Mouse (Mus musculus) stomach, embryonic 16.5 days (tissue): Measurements from ENCODE around the gene 4930402H24Rik. TPM values are rescaled to one million over a fixed set of nuclear protein-coding genes. Genes with fewer than 3 reads are reported as not detected.

ENCODE experiments used
- ATAC-seq: fragments of 200-750 bp; cut with Nextera tagmentation; 2 replicates; pipeline ENCODE4 v1.8.0; 2017; ENCODE audit warnings: moderate number of reproducible peaks, moderate TSS enrichment; ENCODE audit not compliant: insufficient read depth, low FRiP score
- H3K27ac ChIP-seq: fragments of 300-500 bp; sonication (generic); 2 replicates; pipeline ENCODE4 v1.5.1; 2014; ENCODE audit warnings: low read length
- H3K27me3 ChIP-seq: fragments of 300-500 bp; sonication (generic); 2 replicates; pipeline ENCODE4 v1.6.1; 2014; ENCODE audit warnings: low read length, control low read depth, mixed read lengths; ENCODE audit not compliant: control insufficient read depth, insufficient read depth
- H3K36me3 ChIP-seq: fragments of 300-500 bp; sonication (generic); 2 replicates; pipeline ENCODE4 v1.6.1; 2014; ENCODE audit warnings: low read length; ENCODE audit not compliant: control insufficient read depth, insufficient read depth
- H3K4me1 ChIP-seq: fragments of 300-500 bp; sonication (generic); 2 replicates; pipeline ENCODE4 v1.6.1; 2014; ENCODE audit warnings: low read length, control low read depth, mixed read lengths; ENCODE audit not compliant: control insufficient read depth, insufficient read depth
- H3K4me2 ChIP-seq: fragments of 300-500 bp; sonication (generic); 2 replicates; pipeline ENCODE4 v1.6.1; 2014; ENCODE audit warnings: low read depth, low read length, mixed read lengths
- H3K4me3 ChIP-seq: fragments of 300-500 bp; sonication (generic); replicated peaks from 2 replicates; pipeline ENCODE4 v1.5.1; 2014; ENCODE audit warnings: mild to moderate bottlenecking, low read length
- H3K9ac ChIP-seq: fragments of 300-500 bp; sonication (generic); 2 replicates; pipeline ENCODE4 v1.6.1; 2014; ENCODE audit warnings: low read length
- H3K9me3 ChIP-seq: fragments of 300-500 bp; sonication (generic); replicated peaks from 2 replicates; pipeline ENCODE4 v1.6.1; 2016; ENCODE audit warnings: low read length, control low read depth; ENCODE audit not compliant: control insufficient read depth
- WGBS: fragments of 180-500 bp; shearing (Covaris S2); extraction: QIAGEN DNeasy Blood & Tissue Kit; methylation state at CpG from one replicate; pipeline ENCODE4 v1.1.7; 2014; 5-methylcytosine and 5-hydroxymethylcytosine counted together
- polyA plus RNA-seq: library from polyadenylated mRNA; unstranded; fragments of >200 nt; fragmentation: Nextera tagmentation; extraction: Ambion mirVana; gene quantifications from 2 replicates; pipeline ENCODE4 v1.2.1, GENCODE M21; 2015

4930402H24Rik gene
- polyA plus RNA-seq, 1 experiment from 2014 or later: 33.2 TPM

DNA sequence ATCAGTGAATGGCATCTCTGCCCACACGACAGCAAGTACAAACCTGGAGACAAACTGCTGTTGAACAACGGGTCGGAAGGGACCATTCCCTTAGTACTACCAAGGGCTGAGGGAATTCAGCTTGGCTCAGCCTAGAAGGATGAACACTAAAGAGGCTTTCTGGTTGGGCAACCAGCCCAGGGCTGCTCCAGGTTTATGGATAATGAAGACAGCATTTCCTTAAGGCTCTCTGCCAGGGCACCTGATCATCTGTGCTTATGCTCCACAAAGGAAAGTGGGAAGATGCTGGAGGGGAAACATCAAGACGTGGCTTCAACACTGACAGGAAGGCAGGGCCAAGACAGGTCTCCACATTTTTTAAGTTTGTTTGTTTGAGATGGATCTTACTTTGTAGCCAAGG, 181.8 kb downstream of the 4930402H24Rik start:
- Histone ChIP-seq H3K9me3 (no peaks in the 10 kb centered on the region), H3K4me3 (no peak overlapping the region), H3K27me3 (no peaks in the 10 kb centered on the region), H3K4me1 (no peaks in the 10 kb centered on the region), H3K9ac (no peak overlapping the region), H3K4me2 (no peak overlapping the region), H3K27ac (no peak overlapping the region), H3K36me3 (peaks cover 22% of the 10 kb centered on the region)
- 78% methylated on average over 4 of the region's 4 CpGs for WGBS
- no peak for ATAC-seq

DNA sequence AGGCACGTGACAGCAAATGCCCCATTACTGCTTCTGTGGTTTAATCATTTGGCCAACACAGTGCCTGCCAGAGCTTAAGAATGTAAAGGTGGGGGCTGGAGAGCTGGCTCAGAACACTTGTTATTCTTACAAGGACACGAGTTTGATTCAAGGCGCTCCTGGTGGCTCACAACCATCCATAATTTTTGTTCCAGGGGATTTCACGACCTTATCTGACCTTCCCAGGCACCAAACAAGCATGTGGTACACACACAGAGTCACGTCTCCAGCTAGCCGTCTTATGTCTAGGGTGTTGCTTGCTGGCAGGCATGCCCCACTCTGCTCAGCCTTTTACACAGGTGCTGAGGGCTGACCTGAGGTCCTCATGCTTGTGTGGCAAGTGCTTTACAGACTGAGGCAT, 188.3 kb downstream of the 4930402H24Rik start:
- Histone ChIP-seq H3K9ac (no peak overlapping the region), H3K9me3 (no peaks in the 10 kb centered on the region), H3K4me2 (no peak overlapping the region), H3K4me3 (no peak overlapping the region), H3K36me3 (peaks cover 12% of the 10 kb centered on the region; the same call in 1 of the 2 replicates), H3K4me1 (no peaks in the 10 kb centered on the region), H3K27me3 (no peaks in the 10 kb centered on the region), H3K27ac (no peak overlapping the region)
- WGBS: 68% methylated on average over 6 of the region's 6 CpGs
- no peak for ATAC-seq

DNA sequence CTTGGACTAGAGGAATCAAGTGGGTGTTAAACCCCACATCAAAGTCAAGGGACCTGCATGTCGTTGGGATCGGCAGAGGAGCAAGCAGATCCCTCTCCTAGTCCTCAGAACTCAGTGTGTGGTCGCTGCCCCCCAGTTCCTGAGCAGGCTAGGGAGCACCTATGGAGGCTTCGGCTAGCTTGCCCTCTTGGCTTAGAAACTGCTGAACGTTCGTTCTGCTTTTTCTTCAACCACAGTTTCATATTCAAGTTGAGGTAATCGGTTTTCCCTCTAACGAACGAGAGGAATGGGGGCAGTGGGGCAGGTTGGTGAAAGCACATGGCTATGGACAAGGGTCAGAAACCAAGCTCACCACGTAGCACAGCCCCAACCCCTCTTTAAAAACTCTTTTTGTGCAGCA, 199.1 kb downstream of the 4930402H24Rik start:
- no peak for ATAC-seq
- H3K9ac ChIP-seq: no peak overlapping the region

DNA sequence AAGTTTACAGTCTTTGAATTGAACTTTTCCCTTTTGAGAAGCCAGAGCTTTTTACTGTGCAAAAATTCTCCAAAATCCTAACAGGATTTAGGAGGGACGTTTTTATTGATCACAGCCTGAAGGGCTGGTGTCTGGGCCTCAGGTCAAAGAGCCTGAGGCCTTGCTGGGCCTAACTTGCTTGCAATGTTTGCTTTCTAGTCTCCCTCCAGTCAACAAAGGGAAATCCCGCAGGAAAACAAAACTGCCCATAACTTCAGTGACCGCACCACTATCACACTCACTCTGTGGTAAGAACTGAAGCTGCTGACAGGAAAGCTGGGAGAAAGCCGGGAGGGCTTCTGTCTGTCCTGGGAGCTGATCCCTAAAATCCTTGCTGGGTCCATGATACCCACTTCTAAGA, 199.6 kb downstream of the 4930402H24Rik start:
- Histone ChIP-seq H3K27ac (no peak overlapping the region), H3K4me2 (no peak overlapping the region), H3K9ac (no peak overlapping the region; the same call in 1 of the 2 replicates), H3K4me1 (peaks cover 5% of the 10 kb centered on the region; the same call in 1 of the 2 replicates), H3K9me3 (no peaks in the 10 kb centered on the region), H3K36me3 (peaks cover 9% of the 10 kb centered on the region; the same call in 1 of the 2 replicates), H3K27me3 (no peaks in the 10 kb centered on the region), H3K4me3 (no peak overlapping the region)
- WGBS: 62% methylated on average over 4 of the region's 4 CpGs
- ATAC-seq: no peak

More for the DNA sequence above, 199.1 kb downstream of the 4930402H24Rik start:
- 60% methylated on average over 10 of the region's 10 CpGs for WGBS
- H3K27me3 ChIP-seq: no peaks in the 10 kb centered on the region
- no peak overlapping the region for H3K27ac ChIP-seq
- H3K36me3 ChIP-seq: peaks cover 9% of the 10 kb centered on the region; the same call in 1 of the 2 replicates
- no peak overlapping the region for H3K4me3 ChIP-seq
- H3K4me1 ChIP-seq: peaks cover 5% of the 10 kb centered on the region; the same call in 1 of the 2 replicates
- no peak overlapping the region for H3K4me2 ChIP-seq
- no peaks in the 10 kb centered on the region for H3K9me3 ChIP-seq

DNA sequence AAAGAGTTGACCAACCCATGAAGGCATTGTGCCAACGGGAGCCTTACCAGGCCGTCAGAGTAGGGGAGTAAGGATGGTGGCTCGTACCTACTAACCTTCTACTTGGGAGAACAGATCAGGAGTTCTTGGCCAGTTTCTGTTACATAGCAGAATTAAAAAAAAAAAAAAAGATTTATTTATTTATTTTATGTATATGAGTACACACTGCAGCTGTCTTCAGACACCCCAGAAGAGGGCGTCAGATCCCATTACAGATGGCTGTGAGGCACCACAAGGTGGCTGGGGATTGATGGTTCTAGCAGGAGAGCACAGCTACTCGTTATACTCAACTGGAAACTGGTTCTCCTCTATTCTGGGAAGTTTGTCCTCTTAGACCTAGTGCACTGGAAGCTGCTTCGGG, 201.0 kb downstream of the 4930402H24Rik start:
- Histone ChIP-seq H3K27ac (no peak overlapping the region), H3K4me2 (no peak overlapping the region), H3K9me3 (no peaks in the 10 kb centered on the region), H3K4me1 (peaks cover 5% of the 10 kb centered on the region; the same call in 1 of the 2 replicates), H3K36me3 (peaks cover 9% of the 10 kb centered on the region; the same call in 1 of the 2 replicates), H3K27me3 (no peaks in the 10 kb centered on the region), H3K9ac (no peak overlapping the region), H3K4me3 (no peak overlapping the region)
- WGBS: 69% methylated on average over 6 of the region's 6 CpGs
- no peak for ATAC-seq

DNA sequence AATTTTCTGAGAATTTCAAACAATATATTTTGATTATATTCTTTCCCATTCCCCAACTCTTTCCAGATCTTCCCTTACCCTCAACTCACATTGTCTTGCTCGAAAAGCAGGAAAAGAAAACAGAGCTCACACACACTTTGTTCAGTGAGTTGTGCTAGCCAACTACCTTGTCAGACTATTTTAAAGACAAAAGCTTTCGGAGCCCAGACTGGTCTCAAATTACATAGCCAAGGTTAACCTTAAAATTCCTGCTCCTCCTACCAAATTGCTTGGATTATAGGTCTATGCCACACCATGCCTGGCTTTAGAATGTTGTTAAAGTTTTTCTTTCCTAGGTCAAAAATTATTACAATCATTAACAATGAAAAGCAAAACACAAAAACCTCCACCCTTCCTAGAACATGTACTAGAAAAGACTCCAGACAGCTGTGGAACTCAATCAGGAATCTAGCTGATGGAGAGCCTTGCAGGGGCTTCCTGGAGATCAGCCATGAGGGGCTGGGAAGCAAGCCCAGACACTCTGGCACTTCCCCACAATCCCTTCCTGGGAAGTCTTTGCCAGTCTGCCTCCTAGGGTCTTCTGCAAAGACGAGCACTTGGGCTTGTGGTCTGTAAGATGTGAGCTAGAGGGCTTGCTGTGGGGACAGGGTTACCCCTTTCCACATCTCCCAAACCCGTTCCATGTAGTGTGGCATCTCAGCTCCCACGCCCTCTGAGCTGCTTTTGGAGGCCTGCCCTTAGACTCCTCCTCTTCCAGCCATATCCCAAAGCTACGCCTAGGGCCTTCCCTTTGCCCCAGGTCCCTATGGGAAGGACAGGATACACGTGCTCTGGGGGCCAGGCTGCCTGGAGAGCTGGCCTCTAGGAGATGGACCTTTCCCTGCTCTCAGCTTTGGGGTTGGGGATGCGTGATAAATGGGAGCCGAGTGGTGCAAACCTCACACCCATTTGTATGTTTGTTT, 201.9 kb downstream of the 4930402H24Rik start:
- 57% methylated on average over 9 of the region's 9 CpGs for WGBS
- Histone ChIP-seq H3K4me3 (no peak overlapping the region), H3K9ac (no peak overlapping the region), H3K27me3 (no peaks in the 10 kb centered on the region), H3K4me1 (peaks cover 5% of the 10 kb centered on the region; the same call in 1 of the 2 replicates), H3K27ac (no peak overlapping the region; the same call in 1 of the 2 replicates), H3K4me2 (no peak overlapping the region), H3K36me3 (peaks cover 9% of the 10 kb centered on the region; the same call in 1 of the 2 replicates), H3K9me3 (no peaks in the 10 kb centered on the region)
- ATAC-seq: no peak

DNA sequence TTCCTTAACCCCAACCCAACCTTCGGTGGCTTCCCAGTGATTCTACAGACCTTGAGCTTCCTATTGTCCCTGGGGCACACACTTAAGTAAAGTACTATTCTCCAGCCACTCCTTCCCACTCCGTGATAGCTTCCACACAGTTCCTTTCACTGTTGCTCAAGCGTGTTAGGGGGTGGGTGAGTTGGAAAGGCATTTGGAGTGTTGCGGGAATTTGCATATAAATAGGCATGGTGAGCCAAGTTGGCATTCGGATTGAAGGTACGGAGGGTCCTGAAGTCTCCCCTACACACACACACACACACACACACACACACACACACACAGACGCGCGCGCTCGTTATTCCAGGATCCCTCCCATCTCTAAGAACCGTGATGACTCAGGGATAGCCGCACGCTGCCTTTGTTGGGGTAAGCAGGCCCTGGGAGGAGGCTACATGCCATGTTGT, 208.4 kb downstream of the 4930402H24Rik start:
- WGBS: 6% methylated on average over 14 of the region's 14 CpGs
- Histone ChIP-seq H3K27me3 (peaks cover 20% of the 10 kb centered on the region), H3K9ac (peak overlapping the region; percentile 70; the same call in 1 of the 2 replicates), H3K27ac (no peak overlapping the region), H3K36me3 (no peaks in the 10 kb centered on the region), H3K4me2 (peak overlapping the region; percentile 100), H3K4me1 (peaks cover 7% of the 10 kb centered on the region; the same call in 1 of the 2 replicates), H3K9me3 (no peaks in the 10 kb centered on the region), H3K4me3 (peak overlapping the region; percentile 64)
- ATAC-seq: no peak

DNA sequence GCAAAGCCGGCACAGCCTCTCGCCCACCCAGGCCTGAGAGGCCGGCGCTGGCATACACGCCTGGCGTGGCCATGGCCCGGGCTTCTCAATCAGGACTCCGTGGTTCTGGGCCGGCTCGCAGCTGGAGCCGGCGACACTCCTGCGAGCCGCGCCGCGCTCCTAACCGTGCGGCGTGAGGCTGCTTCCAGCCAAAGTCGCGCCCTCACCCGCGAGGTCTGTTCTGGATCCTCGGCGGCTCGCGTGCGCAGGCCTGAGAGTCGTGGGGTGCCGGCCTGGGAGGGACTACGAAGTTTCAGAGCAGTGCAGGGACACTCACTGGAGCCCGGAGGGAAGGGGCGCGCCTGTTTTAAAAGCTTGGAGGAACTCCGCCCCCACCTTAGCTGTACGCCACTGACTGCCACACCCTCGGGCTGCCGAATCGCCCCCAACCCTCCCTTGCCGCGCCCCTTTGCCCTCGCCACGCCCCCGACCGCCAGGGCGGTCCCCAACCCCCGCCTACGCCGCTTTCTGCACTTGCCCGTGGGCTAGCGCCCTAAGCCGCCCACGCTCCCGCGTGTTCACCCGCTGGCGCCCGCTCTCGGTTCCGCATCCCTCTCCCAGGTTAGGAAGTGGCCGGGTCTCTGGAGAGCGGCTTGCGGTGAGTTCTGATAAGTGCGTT, 208.9 kb downstream of the 4930402H24Rik start, which contains the start of gene Slc4a11:
Gene Slc4a11, minus strand, starts transcription at position 367 of the 658 bp plus-strand sequence.
- no peaks in the 10 kb centered on the region for H3K36me3 ChIP-seq
- peak within 1 kb of the TSS; percentile 70 for H3K9ac ChIP-seq
- under 1% methylated on average over 65 of the region's 65 CpGs for WGBS
- H3K4me1 ChIP-seq: peaks cover 7% of the 10 kb centered on the region; the same call in 1 of the 2 replicates
- peak; percentile 70; the same call in 1 of the 2 replicates for ATAC-seq
- no peak within 1 kb of the TSS for H3K27ac ChIP-seq
- H3K9me3 ChIP-seq: no peaks in the 10 kb centered on the region
- peaks cover 20% of the 10 kb centered on the region for H3K27me3 ChIP-seq
- peak within 1 kb of the TSS; percentile 64 for H3K4me3 ChIP-seq
- peak within 1 kb of the TSS; percentile 100 for H3K4me2 ChIP-seq
